Mouse (Mus musculus) layer of hippocampus, postnatal 10 days (tissue): ENCODE data around the gene Grap. TPM values are rescaled to one million over a fixed set of nuclear protein-coding genes. Genes with fewer than 3 reads are reported as not detected.
"Not testable (repeated sequence)": the region's sequence is repeated elsewhere in the genome, so short reads cannot be mapped to it uniquely, and the experiment has no call there.

ENCODE experiments used
- DNase-seq, 2 experiments: peaks; one replicate each; pipeline ENCODE4 v3.0.0; 2021; ENCODE audit warnings: low spot score in 2 of 2
- total RNA-seq, 2 experiments: library from RNA; stranded (reverse); gene quantifications; 2 replicates each; pipeline ENCODE4 v1.2.3; 2021

Grap gene
- total RNA-seq, 2 experiments from 2014 or later: 9.6 to 10.4 TPM

DNA sequence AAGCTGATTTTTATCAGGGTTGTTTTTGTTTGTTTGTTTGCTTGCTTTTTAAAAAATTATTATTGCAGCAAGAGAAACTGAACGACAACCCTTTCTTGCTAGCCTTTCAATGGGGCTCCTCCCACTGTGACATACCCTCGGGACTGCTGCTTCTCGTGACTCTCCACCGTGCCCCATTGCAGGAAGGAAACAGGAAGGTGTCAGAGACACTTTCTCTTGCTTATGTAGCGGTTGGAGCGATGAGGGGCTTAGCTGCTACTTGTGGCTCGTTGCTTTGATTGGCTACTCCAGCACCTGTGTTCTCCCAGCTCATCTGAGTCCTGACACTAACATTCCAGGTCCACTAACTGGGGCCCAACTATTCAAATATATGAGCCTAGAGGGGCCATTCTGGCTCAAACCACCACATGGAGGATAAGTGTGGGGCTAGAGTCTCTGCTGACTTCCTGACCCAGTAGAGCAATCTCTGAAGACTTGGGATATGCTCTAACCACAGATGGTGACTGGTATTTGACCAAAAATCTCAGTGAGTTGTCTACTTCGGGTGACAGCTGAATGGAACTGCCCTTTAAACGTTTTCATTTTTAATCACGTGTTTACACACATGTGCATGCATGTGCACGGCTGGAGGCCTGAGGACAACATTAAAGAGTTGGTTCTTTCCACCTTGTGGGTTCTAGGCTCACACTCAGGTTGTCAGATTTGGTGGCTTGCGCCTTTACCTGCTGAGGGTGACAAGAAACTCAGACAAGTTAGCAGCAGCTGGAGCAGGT, 14.1 kb upstream of the Grap start:
- no peak for DNase-seq

GRCm38 (mm10) chr11:61639601-61640177, 13.4 kb upstream of the Grap start:
- DNase-seq: no peak

DNA sequence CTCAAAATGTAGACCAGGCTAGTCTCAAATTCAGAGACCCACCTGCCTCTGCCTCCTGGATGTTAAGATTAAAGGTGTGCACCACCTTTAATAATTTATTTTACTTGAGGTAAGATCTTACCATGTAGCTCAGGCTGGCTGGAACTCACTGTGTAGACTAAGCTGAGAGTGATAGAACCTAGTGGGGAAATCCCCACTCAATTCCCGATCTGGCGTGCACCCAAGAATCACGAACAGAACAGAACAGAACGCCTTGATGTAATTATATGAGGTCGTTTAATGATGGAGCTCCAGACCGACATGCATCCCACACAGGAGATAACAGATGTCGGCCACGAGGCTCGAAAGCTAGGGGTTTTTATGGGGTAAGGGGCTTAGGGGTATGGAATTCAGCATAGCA, 12.5 kb upstream of the Grap start:
- not testable (repeated sequence) for DNase-seq

- DNase-seq: no peak
Measured at GRCm38 (mm10) chr11:61642106-61642505, 11.0 kb upstream of the Grap start.

GRCm38 (mm10) chr11:61643184-61643961, 9.7 kb upstream of the Grap start:
- DNase-seq: no peak

- DNase-seq: peak; percentile 40 to 47
Measured at GRCm38 (mm10) chr11:61644576-61645326, 8.3 kb upstream of the Grap start.

- no peak for DNase-seq
Measured at GRCm38 (mm10) chr11:61645357-61645857, 7.7 kb upstream of the Grap start.

DNA sequence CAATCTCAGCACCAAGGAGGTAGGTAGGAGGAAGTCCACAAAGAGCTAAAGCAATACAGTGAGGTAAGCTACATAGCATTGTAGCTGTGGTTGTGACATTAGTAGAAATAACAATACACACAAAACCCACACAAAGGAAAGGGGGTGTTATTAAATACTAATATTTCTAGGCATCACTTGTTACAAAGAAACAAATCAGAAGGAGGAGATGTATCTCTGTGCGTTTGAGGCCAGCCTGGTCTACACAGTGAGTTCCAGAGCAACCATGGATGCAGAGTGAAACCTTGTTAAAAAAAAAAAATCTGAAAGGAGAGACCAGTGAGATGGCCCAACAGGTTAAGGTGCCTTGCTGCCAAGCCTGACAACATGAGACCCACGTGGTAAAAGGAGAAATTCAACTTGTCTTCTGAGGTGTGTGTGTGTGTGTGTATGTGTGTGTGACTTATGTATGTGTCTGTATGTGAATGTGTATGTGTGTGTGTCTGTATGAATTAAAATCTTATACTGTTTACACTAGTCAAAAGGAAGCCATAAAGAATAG, 6.5 kb upstream of the Grap start:
- no peak for DNase-seq

DNA sequence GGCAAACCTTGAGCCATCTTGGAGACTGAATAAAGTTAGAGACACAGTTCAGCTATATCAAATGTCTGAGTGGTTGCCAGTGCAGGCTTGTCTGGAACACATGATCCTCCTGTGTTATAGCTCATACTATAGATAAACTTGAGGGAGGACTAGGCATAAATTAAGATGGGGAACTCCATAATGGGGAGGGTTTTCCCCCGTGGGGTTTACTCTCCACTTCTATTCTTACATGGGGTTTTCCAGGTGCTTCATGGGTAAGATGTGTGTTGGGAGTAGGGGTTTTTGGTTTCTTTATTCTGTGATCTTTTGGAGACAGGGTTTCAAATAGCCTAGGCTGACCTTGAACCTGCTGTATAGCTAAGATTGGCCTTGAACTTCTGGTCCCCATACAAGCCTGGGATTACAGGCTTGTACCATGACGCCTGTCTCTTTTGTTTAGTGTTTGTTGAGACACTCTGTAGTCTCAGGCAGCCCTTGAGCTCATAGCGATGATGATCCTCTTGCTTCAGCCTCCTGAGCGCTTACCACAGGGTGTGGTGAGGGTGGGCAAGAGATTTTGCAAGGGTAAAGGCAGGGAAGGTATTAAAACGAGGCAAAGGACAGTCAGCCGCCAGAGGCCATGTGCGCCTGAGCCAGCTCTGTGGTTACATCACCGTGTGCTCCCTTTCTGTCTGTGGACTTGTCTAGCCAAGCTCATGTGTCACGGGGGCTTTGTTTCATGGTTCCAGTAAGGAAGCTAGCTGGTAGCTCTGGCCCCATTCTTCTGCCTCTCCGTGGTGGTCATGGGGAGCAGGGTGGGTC, 5.8 kb upstream of the Grap start:
- DNase-seq: no peak

GRCm38 (mm10) chr11:61647956-61648748, 4.9 kb upstream of the Grap start:
- no peak for DNase-seq

DNA sequence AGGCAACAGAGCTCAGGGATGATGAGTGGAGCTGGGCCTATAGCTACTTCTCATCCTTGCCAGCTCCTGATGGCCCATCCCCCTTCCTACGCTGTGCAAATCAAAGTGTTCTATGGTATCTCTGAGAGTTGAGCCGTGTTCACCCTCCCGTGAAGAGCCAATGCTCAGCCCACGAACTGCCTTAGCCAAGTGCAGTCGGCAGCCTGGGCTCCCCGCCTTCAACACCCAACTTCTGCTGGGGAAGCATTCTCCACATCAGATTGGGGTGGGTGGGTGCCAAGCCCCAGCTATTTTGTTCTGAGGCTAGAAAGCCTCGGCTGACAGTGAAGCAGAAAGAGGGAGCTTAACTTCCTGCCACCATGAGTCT, 4.3 kb upstream of the Grap start:
- peak; percentile 34 to 47 for DNase-seq

GRCm38 (mm10) chr11:61649163-61649580, 3.9 kb upstream of the Grap start:
- DNase-seq: no peak

DNA sequence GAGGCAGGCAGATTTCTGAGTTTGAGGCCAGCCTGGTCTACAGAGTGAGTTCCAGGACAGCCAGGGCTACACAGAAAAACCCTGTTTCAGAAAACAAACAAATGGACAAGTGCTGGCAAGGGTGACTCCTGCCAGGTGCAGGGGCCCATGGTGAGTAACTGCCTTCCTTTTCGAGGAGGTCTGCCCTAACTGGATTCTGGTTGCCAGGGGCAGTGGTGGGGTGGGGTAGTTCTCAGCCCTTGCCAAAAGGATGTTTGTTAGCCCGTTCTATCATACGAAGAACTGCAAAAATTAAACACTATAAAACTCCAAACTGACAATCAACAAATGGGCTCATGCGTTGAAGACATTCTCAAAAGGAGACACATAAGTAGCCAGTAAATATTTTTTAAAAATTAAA, 3.4 kb upstream of the Grap start:
- DNase-seq: no peak

GRCm38 (mm10) chr11:61650470-61651265, 2.4 kb upstream of the Grap start:
- no peak for DNase-seq

DNA sequence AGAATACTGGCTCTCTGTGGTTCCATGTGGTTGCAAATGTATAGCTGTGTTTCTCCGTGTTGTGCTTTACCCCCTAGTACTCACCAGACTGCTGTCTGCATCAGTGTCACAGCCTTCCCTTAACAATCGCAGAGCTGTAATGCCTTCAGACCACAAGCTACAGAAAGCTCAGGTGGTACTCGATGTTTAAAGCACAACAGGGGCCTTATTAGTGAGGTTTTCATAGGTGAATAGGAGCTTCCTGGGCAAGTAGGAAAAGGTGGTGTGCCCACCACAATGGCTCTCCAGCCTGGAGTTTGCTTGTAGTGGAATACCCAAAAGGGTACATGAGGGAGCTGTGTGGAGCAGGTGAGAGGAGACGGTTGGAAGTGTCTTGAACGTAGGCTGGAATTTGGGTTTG, 849 bp upstream of the Grap start:
- DNase-seq: no peak

DNA sequence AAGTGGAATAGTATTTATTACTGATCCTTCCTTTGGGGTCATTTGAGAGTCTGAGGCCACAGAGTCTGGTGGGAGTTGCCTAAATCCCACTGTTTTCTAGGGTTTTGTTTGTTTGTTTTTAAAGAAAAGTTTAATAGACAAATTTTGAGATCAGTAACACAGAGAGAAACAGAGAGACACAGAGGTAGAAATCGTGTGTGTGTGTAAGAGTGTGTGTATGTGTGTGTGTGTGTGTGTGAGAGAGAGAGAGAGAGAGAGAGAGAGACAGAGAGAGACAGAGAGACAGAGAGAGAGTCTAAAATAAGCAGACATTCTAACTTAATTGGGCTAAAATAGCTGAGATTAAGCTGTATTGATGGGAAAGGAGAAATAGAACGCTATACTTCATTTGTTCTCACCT, 503 bp downstream of the Grap start:
- no peak for DNase-seq

- DNase-seq: no peak
Measured at GRCm38 (mm10) chr11:61654786-61655311, 1.8 kb downstream of the Grap start.

DNA sequence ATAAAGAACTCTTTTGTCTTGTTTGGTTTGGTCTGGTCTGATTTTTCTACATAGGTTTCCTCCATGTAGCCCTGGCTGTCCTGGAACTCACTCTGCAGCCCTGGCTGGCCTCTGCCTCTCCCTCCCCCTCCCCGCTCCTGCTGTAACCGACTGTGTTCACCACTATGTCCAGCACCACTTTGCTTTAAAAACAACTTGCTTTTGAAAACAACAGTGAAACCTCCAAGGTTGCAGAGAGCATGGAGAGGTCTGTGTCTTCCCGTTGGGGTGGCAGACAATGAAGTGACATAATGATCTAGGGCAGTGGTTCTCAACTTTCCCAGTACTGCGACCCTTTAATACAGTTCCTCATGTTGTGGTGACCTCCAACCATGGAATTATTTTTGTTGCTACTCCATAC, 2.6 kb downstream of the Grap start:
- no peak for DNase-seq
